Mouse (Mus musculus) adrenal gland (tissue): ENCODE results near the gene Rab27a.
"Not testable (repeated sequence)": the region's sequence is repeated elsewhere in the genome, so short reads cannot be mapped to it uniquely, and the experiment has no call there.

Source experiments
- intact Hi-C: fragments of 180-260 bp; cut with DNase I; formaldehyde crosslinking; loops from one replicate; pipeline ENCODE4 v1.15.1; 2025

Gene Rab27a

GRCm38 (mm10) chr9:73089222-73089920, 44.7 kb downstream of the Rab27a start:
- intact Hi-C loops, result no loop called here

GRCm38 (mm10) chr9:73090121-73090520, 45.5 kb downstream of the Rab27a start:
- intact Hi-C loops, result loop anchor here (5.0 kb wide), 1 partner anchor 123 kb away; no protein-coding TSS in a partner anchor

GRCm38 (mm10) chr9:73091747-73092146, 47.1 kb downstream of the Rab27a start:
- intact Hi-C loops, result loop anchor here (1.0 to 5.0 kb wide), 2 partner anchors 47 to 124 kb away; partner anchors contain the start of gene Rab27a

GRCm38 (mm10) chr9:73094580-73094979, 49.9 kb downstream of the Rab27a start:
- intact Hi-C loops, result loop anchor here (5.0 kb wide), 1 partner anchor 127 kb away; no protein-coding TSS in a partner anchor

GRCm38 (mm10) chr9:73097898-73098297, 53.2 kb downstream of the Rab27a start:
- intact Hi-C loops, result no loop called here

GRCm38 (mm10) chr9:73101536-73101935, 56.9 kb downstream of the Rab27a start, which contains the start of gene Khdc3:
Khdc3 (plus strand) TSS chr9:73101836.
- intact Hi-C loops, result no loop called here

- intact Hi-C loops, result no loop called here
Measured at GRCm38 (mm10) chr9:73102181-73102580, 57.5 kb downstream of the Rab27a start, which contains the start of gene Gm20509. Gm20509 (plus strand) TSS chr9:73102470.

- intact Hi-C loops, result no loop called here
Measured at GRCm38 (mm10) chr9:73103159-73103879, 58.7 kb downstream of the Rab27a start.

- intact Hi-C loops, result no loop called here
Measured at GRCm38 (mm10) chr9:73103880-73104198, 59.2 kb downstream of the Rab27a start.

- intact Hi-C loops, result no loop called here
Measured at GRCm38 (mm10) chr9:73105141-73105540, 60.5 kb downstream of the Rab27a start.

- intact Hi-C loops, result no loop called here
Measured at GRCm38 (mm10) chr9:73105771-73106170, 61.1 kb downstream of the Rab27a start.

GRCm38 (mm10) chr9:73112919-73113906, 68.6 kb downstream of the Rab27a start, which contains the start of gene Rsl24d1:
Rsl24d1 (plus strand) TSS chr9:73113426.
- intact Hi-C loops, result no loop called here

GRCm38 (mm10) chr9:73116704-73117103, 72.0 kb downstream of the Rab27a start:
- intact Hi-C loops, result not testable (repeated sequence)

GRCm38 (mm10) chr9:73118012-73118411, 73.4 kb downstream of the Rab27a start:
- intact Hi-C loops, result no loop called here

- intact Hi-C loops, result no loop called here
Measured at GRCm38 (mm10) chr9:73121735-73122134, 77.1 kb downstream of the Rab27a start.

- intact Hi-C loops, result no loop called here
Measured at GRCm38 (mm10) chr9:73125043-73125570, 80.5 kb downstream of the Rab27a start.

GRCm38 (mm10) chr9:73127457-73127856, 82.8 kb downstream of the Rab27a start:
- intact Hi-C loops, result no loop called here

- intact Hi-C loops, result no loop called here
Measured at GRCm38 (mm10) chr9:73129875-73130274, 85.2 kb downstream of the Rab27a start.

- intact Hi-C loops, result no loop called here
Measured at GRCm38 (mm10) chr9:73130529-73130928, 85.9 kb downstream of the Rab27a start.

GRCm38 (mm10) chr9:73137341-73137886, 92.8 kb downstream of the Rab27a start:
- intact Hi-C loops, result no loop called here
